Mouse (Mus musculus): Measurements from ENCODE around the gene Mthfd2l. TPM values are rescaled to one million over a fixed set of nuclear protein-coding genes. Genes with fewer than 3 reads are reported as not detected.

Mthfd2l gene
- 33.2 and 42.9 TPM in 2 replicates for polyA plus RNA-seq (2015; fragmentation: Nextera tagmentation; extraction: Ambion mirVana)

GRCm38 (mm10) chr5:90930971-90931851 lies at the start of gene Mthfd2l:
Mthfd2l (plus strand) TSS chr5:90931117.
- peak within 1 kb of the TSS; percentile 69 for H3K4me2 ChIP-seq (ENCODE audit: low read depth, low read length)
- peak; percentile 99 for ATAC-seq (ENCODE audit: low read depth)
- no peaks in the 10 kb centered on the region for H3K9me3 ChIP-seq (ENCODE audit: control insufficient read depth, low read length)
- no peaks in the 10 kb centered on the region for H3K36me3 ChIP-seq (ENCODE audit: control insufficient read depth, insufficient read depth, low read length)
- H3K9ac ChIP-seq (ENCODE audit: low read length), result peak within 1 kb of the TSS; percentile 97
- WGBS, result under 1% methylated on average over 72 of the region's 79 CpGs
- H3K27me3 ChIP-seq (ENCODE audit: control insufficient read depth, insufficient read depth, low read depth, low read length), result no peaks in the 10 kb centered on the region
- peak within 1 kb of the TSS; percentile 69 for H3K4me3 ChIP-seq (ENCODE audit: low read length)
- H3K27ac ChIP-seq (ENCODE audit: low read length), result peak within 1 kb of the TSS; percentile 99
- H3K4me1 ChIP-seq (replicated peaks; ENCODE audit: control insufficient read depth, insufficient read depth, low read length), result peaks cover 10% of the 10 kb centered on the region; the same call in 1 of the 2 replicates

- H3K4me1 ChIP-seq (replicated peaks; ENCODE audit: control insufficient read depth, insufficient read depth, low read length), result peaks cover 12% of the 10 kb centered on the region
- H3K27me3 ChIP-seq (ENCODE audit: control insufficient read depth, insufficient read depth, low read depth, low read length), result no peaks in the 10 kb centered on the region
- no peak overlapping the region for H3K4me2 ChIP-seq (ENCODE audit: low read depth, low read length)
- H3K9ac ChIP-seq (ENCODE audit: low read length), result no peak overlapping the region
- 80% methylated on average over 5 of the region's 5 CpGs for WGBS
- no peak overlapping the region for H3K4me3 ChIP-seq (ENCODE audit: low read length)
- no peaks in the 10 kb centered on the region for H3K9me3 ChIP-seq (ENCODE audit: control insufficient read depth, low read length)
- no peak overlapping the region for H3K27ac ChIP-seq (ENCODE audit: low read length)
- H3K36me3 ChIP-seq (ENCODE audit: control insufficient read depth, insufficient read depth, low read length), result no peaks in the 10 kb centered on the region
- no peak for ATAC-seq (ENCODE audit: low read depth)
Measured at GRCm38 (mm10) chr5:90881682-90882081, 49.2 kb upstream of the Mthfd2l start.

- H3K4me2 ChIP-seq (ENCODE audit: low read depth, low read length), result no peak overlapping the region
- H3K27ac ChIP-seq (ENCODE audit: low read length), result no peak overlapping the region
- no peak overlapping the region for H3K4me3 ChIP-seq (ENCODE audit: low read length)
- H3K9me3 ChIP-seq (ENCODE audit: control insufficient read depth, low read length), result no peaks in the 10 kb centered on the region
- H3K4me1 ChIP-seq (replicated peaks; ENCODE audit: control insufficient read depth, insufficient read depth, low read length), result peaks cover 12% of the 10 kb centered on the region
- no peaks in the 10 kb centered on the region for H3K36me3 ChIP-seq (ENCODE audit: control insufficient read depth, insufficient read depth, low read length)
- H3K27me3 ChIP-seq (ENCODE audit: control insufficient read depth, insufficient read depth, low read depth, low read length), result no peaks in the 10 kb centered on the region
- no peak overlapping the region for H3K9ac ChIP-seq (ENCODE audit: low read length)
- ATAC-seq (ENCODE audit: low read depth), result no peak
- WGBS, result 88% methylated on average over 5 of the region's 5 CpGs
Measured at GRCm38 (mm10) chr5:90882146-90882545, 48.8 kb upstream of the Mthfd2l start.

GRCm38 (mm10) chr5:90884628-90885242 lies 46.2 kb upstream of the Mthfd2l start:
- H3K4me1 ChIP-seq (replicated peaks; ENCODE audit: control insufficient read depth, insufficient read depth, low read length), result peaks cover 12% of the 10 kb centered on the region
- no peak overlapping the region for H3K4me3 ChIP-seq (ENCODE audit: low read length)
- H3K27ac ChIP-seq (ENCODE audit: low read length), result no peak overlapping the region
- no peak overlapping the region for H3K9ac ChIP-seq (ENCODE audit: low read length)
- H3K27me3 ChIP-seq (ENCODE audit: control insufficient read depth, insufficient read depth, low read depth, low read length), result no peaks in the 10 kb centered on the region; the same call in 1 of the 2 replicates
- peak; percentile 88 for ATAC-seq (ENCODE audit: low read depth)
- H3K9me3 ChIP-seq (ENCODE audit: control insufficient read depth, low read length), result no peaks in the 10 kb centered on the region
- no peak overlapping the region for H3K4me2 ChIP-seq (ENCODE audit: low read depth, low read length)
- WGBS, result 44% methylated on average over 2 of the region's 2 CpGs
- no peaks in the 10 kb centered on the region for H3K36me3 ChIP-seq (ENCODE audit: control insufficient read depth, insufficient read depth, low read length)

- H3K27ac ChIP-seq (ENCODE audit: low read length), result no peak overlapping the region
- peaks cover 12% of the 10 kb centered on the region for H3K4me1 ChIP-seq (replicated peaks; ENCODE audit: control insufficient read depth, insufficient read depth, low read length)
- H3K9me3 ChIP-seq (ENCODE audit: control insufficient read depth, low read length), result no peaks in the 10 kb centered on the region
- no peaks in the 10 kb centered on the region; the same call in 1 of the 2 replicates for H3K27me3 ChIP-seq (ENCODE audit: control insufficient read depth, insufficient read depth, low read depth, low read length)
- no peak overlapping the region for H3K4me3 ChIP-seq (ENCODE audit: low read length)
- no peaks in the 10 kb centered on the region for H3K36me3 ChIP-seq (ENCODE audit: control insufficient read depth, insufficient read depth, low read length)
- no peak overlapping the region for H3K4me2 ChIP-seq (ENCODE audit: low read depth, low read length)
- no peak for ATAC-seq (ENCODE audit: low read depth)
- 69% methylated on average over 5 of the region's 5 CpGs for WGBS
- no peak overlapping the region for H3K9ac ChIP-seq (ENCODE audit: low read length)
Measured at GRCm38 (mm10) chr5:90888661-90889060, 42.3 kb upstream of the Mthfd2l start.

- H3K4me2 ChIP-seq (ENCODE audit: low read depth, low read length), result peak within 1 kb of the TSS; percentile 72
- 5% methylated on average over 28 of the region's 30 CpGs for WGBS
- H3K36me3 ChIP-seq (ENCODE audit: control insufficient read depth, insufficient read depth, low read length), result no peaks in the 10 kb centered on the region
- 0 out of 2 replicates have a peak within 1 kb of the TSS, but pooled peaks have one; percentile 10 for H3K27ac ChIP-seq (ENCODE audit: low read length)
- peak; percentile 83 for ATAC-seq (ENCODE audit: low read depth)
- H3K9me3 ChIP-seq (ENCODE audit: control insufficient read depth, low read length), result no peaks in the 10 kb centered on the region
- H3K4me1 ChIP-seq (replicated peaks; ENCODE audit: control insufficient read depth, insufficient read depth, low read length), result no peaks in the 10 kb centered on the region; the same call in 1 of the 2 replicates
- peak within 1 kb of the TSS; percentile 54 for H3K4me3 ChIP-seq (ENCODE audit: low read length)
- H3K27me3 ChIP-seq (ENCODE audit: control insufficient read depth, insufficient read depth, low read depth, low read length), result no peaks in the 10 kb centered on the region; the same call in 1 of the 2 replicates
- peak within 1 kb of the TSS; percentile 61 for H3K9ac ChIP-seq (ENCODE audit: low read length)
Measured at GRCm38 (mm10) chr5:90890519-90891463, 40.1 kb upstream of the Mthfd2l start, which contains the start of gene Cxcl1. Cxcl1 (plus strand) TSS chr5:90891241.

- 21% methylated on average over 10 of the region's 10 CpGs for WGBS
Measured at GRCm38 (mm10) chr5:90891464-90891813, 39.5 kb upstream of the Mthfd2l start.

GRCm38 (mm10) chr5:90894231-90894630 lies 36.7 kb upstream of the Mthfd2l start:
- no peak overlapping the region for H3K4me3 ChIP-seq (ENCODE audit: low read length)
- H3K4me2 ChIP-seq (ENCODE audit: low read depth, low read length), result no peak overlapping the region
- no peaks in the 10 kb centered on the region; the same call in 1 of the 2 replicates for H3K27me3 ChIP-seq (ENCODE audit: control insufficient read depth, insufficient read depth, low read depth, low read length)
- H3K36me3 ChIP-seq (ENCODE audit: control insufficient read depth, insufficient read depth, low read length), result no peaks in the 10 kb centered on the region
- no peaks in the 10 kb centered on the region; the same call in 1 of the 2 replicates for H3K4me1 ChIP-seq (replicated peaks; ENCODE audit: control insufficient read depth, insufficient read depth, low read length)
- no peak overlapping the region for H3K27ac ChIP-seq (ENCODE audit: low read length)
- WGBS, result 67% methylated on average over 8 of the region's 8 CpGs
- no peak overlapping the region for H3K9ac ChIP-seq (ENCODE audit: low read length)
- no peak for ATAC-seq (ENCODE audit: low read depth)
- no peaks in the 10 kb centered on the region for H3K9me3 ChIP-seq (ENCODE audit: control insufficient read depth, low read length)

More at GRCm38 (mm10) chr5:90891464-90891813, 39.5 kb upstream of the Mthfd2l start:
- Histone ChIP-seq H3K9me3 (ENCODE audit: control insufficient read depth, low read length) (no peaks in the 10 kb centered on the region), H3K27me3 (ENCODE audit: control insufficient read depth, insufficient read depth, low read depth, low read length) (no peaks in the 10 kb centered on the region; the same call in 1 of the 2 replicates), H3K9ac (ENCODE audit: low read length) (peak overlapping the region; percentile 61), H3K4me1 (replicated peaks; ENCODE audit: control insufficient read depth, insufficient read depth, low read length) (no peaks in the 10 kb centered on the region; the same call in 1 of the 2 replicates), H3K4me2 (ENCODE audit: low read depth, low read length) (peak overlapping the region; percentile 72), H3K27ac (ENCODE audit: low read length) (no peak overlapping the region), H3K4me3 (ENCODE audit: low read length) (peak overlapping the region; percentile 54), H3K36me3 (ENCODE audit: control insufficient read depth, insufficient read depth, low read length) (no peaks in the 10 kb centered on the region)
- ATAC-seq (ENCODE audit: low read depth), result no peak
